Mouse (Mus musculus): Measurements from ENCODE around the gene Gfpt1.

The Gfpt1 gene

DNA sequence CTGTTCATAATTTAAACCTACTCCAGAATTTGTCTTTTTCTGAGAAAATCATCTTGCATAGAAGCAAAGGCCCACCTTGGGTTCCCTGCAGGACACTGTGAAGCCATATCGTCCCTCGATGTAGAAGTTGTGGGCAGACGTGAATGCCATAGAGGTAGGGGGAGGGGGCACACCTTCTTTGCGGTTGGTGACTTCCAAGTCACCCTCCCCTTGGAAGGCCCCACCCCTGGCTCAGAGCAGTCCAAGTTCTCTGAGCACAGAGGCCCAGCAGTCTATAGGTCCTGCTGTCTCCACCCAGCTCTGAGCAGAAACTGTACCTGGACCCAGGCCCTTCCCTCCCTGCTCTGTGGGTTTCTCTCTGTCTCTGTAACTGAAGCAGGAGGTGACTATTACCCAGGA, 59.3 kb downstream of the Gfpt1 start:
- DNase-seq: no peak

DNA sequence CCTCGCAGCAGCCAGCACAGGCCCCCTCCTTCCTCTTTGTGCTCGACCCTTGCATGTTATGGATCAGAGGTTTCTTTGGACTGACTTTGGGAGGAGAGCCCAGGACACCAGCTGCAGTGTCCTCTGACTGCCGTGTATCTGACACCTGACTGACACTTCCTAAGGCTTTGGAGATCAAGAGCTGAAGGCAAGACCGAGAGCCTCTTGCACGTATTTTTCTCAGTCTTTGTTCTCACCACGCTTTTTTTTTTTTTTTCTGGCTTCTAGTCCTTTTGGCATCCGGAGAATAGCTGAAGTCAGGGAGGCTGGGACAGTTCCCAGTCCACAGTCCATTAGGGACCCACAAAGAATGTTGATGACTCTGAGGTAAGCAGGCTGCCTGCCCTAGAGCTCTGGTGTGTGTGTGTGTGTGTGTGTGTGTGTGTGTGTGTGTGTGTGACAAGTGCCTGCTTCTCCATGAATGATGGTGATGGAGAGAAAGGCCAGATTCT, 59.8 kb downstream of the Gfpt1 start:
- peak in 1 of 2 experiments; percentile 50 for DNase-seq

GRCm38 (mm10) chr6:87103314-87103713, 60.7 kb downstream of the Gfpt1 start:
- no peak for DNase-seq

- DNase-seq: no peak
Measured at GRCm38 (mm10) chr6:87104123-87104796, 61.6 kb downstream of the Gfpt1 start, which contains the start of gene D6Ertd527e. Gene D6Ertd527e (plus strand): TSS chr6:87104746.

GRCm38 (mm10) chr6:87111493-87111892, 68.8 kb downstream of the Gfpt1 start:
- DNase-seq: no peak

- DNase-seq: no peak
Measured at GRCm38 (mm10) chr6:87112125-87112524, 69.5 kb downstream of the Gfpt1 start.

- no peak for DNase-seq
Measured at GRCm38 (mm10) chr6:87115981-87116380, 73.3 kb downstream of the Gfpt1 start.

DNA sequence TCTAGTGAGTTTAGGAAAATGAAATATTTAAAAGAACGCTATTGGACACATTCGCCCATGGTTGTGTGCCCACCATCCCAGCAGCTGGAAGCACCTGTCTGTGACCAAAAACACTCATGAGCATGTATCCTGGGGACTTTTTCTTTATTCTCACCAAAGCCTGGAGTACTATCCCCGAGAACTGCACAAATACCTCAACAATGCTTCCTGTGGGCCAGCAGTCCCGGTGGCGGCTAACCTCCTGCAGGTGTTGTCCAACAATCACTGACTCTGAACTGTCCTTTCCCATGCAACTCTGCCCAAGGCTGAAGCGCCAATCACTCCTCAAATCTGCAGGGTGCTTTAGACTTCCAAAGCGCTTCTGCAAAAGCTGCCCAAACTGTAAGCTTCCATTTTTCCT, 74.0 kb downstream of the Gfpt1 start:
- no peak for DNase-seq

DNA sequence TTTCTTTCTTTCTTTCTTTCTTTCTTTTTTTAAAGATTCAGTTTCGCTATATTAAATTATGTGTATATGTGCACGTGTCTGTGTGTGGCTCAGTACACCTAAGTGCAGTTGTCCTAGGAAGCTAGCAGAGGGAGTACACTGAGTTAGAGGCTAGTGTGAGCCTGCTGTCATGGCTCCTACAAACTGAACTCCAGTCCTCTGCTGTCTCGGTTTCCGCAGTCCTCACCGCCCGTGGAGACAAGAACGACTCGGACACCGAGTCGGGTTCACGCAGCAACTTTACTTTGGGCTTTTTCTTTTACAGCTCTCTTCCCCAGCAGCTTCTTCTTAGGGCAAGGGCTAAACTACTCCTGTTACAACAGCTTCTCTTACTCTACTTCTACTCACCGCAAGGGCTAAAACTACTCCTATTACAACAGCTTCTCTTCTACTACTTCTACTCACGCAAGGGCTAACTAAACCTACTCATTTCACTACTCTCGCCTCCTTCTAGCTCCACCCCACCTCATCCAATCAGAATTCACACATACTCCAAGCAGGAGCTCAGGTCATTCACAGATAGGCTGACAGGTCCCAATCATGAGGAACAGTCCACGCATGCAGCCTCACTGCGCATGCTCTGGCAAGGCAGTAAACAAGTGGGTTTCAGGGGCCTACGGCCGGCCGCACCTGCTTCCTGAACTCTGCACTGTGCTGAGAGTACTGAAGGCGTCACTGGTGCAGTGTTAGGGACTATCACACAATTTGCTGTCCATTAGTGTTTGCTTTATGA, 76.6 kb downstream of the Gfpt1 start:
- DNase-seq: no peak

- no peak for DNase-seq
Measured at GRCm38 (mm10) chr6:87119975-87120374, 77.3 kb downstream of the Gfpt1 start.

GRCm38 (mm10) chr6:87120661-87121060, 78.0 kb downstream of the Gfpt1 start:
- DNase-seq: no peak

- no peak for DNase-seq
Measured at GRCm38 (mm10) chr6:87121961-87122360, 79.3 kb downstream of the Gfpt1 start.

DNA sequence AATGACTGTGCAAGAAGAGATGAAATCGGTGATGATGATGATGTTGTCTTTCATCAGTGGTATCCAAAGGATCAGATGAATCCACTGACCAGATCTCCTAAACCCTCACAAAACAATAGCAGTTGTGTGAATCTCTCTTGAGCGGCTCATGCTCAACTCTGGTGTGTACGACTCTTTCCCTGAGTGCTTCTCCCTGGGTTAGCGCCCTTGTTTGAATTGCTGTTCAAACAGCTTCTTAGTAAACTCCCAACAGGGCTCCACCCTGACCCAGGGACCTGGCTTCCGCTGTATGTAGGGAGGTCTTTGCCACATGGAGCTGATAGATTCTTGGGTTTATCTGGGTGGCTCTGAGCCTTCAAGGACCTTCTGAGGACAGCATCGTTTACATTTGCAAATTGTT, 80.8 kb downstream of the Gfpt1 start:
- DNase-seq: no peak

GRCm38 (mm10) chr6:87123973-87124372, 81.3 kb downstream of the Gfpt1 start:
- no peak for DNase-seq

DNA sequence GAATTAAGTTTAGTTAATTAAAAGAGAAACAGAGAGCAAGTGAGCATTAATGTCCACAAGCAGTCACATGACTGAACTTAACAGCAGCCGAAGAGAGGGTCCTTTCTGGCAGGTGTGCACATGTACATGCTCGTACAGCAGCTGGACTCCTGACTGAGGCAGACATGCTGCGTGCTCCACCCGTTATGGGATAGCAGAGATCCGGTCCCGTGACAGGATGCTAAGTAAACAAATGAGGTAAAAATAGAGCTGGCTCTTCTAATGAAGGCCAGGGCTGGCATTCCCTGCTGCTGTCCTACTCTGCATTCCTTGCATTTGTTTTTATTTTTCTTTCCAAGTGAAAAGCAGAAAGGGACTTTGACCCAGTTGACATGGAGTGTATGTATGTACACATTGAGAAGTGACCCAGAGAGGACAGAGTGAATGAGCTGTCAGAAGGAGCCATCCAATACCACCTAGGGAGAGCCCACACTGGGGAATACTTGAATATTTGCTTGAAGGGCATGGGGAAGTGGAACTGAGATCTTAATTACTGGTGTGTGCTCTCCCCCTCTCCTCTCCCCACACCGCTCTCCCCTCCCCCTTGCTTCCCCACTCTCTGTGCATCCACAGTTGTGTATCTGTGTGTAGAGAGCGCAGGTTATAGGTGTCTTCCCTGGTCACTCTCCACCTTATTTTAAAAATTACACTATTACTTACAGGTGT, 84.6 kb downstream of the Gfpt1 start:
- DNase-seq: no peak

GRCm38 (mm10) chr6:87129861-87130260, 87.2 kb downstream of the Gfpt1 start:
- DNase-seq: no peak

DNA sequence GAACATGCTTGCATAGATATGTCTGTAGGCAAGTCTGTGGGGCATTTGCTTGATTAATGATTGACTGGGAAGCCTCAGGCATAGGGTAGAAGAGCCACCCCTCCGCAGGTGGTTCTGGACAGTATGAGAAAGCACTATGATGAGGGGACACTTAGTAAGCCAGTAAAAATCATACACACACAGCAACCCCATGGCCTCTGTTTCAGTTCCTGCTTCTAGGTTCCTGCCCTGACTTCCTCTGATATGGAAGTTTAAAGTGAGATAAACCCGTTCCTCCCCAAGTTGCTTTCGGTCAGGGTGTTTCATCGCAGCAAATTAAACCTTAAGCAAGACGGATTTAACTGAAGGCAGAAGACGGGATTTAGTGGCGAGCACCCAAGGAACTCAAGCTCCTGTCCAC, 88.0 kb downstream of the Gfpt1 start:
- DNase-seq: no peak

DNA sequence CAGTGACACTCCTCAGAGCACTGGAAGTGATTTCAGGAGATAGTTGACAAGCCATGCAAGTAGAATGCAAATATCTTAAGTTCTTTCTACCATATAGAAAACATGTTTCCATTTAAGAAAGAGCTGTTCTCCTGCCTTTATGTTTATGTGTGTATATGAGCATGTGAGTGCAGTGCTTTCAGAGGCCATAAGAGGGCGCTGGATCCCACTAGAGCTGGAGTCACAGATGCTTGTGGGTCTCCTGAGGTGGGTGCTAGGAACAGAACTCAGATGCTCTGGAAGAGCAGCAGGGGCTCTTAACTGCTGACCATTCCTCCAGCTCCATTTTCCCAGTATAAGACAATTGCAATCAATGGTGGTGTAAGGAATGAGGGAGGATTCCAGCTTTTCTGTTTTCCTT, 88.4 kb downstream of the Gfpt1 start:
- no peak for DNase-seq

GRCm38 (mm10) chr6:87133520-87133919, 90.9 kb downstream of the Gfpt1 start:
- no peak for DNase-seq

- no peak for DNase-seq
Measured at GRCm38 (mm10) chr6:87133966-87134546, 91.4 kb downstream of the Gfpt1 start.

GRCm38 (mm10) chr6:87138479-87138878, 95.8 kb downstream of the Gfpt1 start:
- DNase-seq: no peak

DNA sequence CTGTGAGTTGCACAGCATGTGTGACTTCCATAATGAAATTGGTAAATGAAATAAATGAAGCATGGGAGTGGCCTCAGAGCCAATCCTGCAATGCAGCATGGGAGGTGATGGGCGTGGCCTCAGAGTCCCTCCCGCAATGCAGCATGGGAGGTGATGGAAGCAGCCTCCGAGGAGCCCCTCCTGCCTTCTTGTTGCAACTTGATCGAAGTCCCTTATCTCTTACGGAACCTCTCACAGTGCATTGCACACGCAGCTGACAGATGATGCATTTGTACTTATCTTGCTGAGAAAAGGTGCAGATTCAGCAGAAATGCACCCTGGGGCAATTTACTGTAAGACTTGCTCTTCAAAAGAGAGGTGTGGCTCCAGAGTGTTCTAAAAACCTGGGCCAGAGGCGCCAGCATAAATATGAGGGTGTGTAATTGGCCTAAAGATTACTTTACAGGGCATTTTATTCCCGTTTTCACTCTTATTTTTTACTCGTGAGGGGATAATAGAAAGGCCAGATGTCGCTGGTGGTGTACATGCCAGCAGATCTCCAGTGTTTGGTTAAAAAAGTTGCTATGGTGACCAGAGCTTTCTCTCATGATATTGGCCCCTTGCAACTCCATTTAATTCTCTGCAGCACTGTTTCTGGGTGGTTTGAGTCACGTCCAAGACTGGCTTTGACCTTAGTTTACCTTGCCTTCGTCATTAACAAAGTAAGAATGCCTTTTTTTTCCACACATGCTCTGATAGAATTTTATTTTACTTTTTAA, 97.3 kb downstream of the Gfpt1 start:
- DNase-seq: no peak

Data from kidney, postnatal 25 days (tissue).